Mouse (Mus musculus): ENCODE measurements around the gene Olfr1193.
"Not testable (repeated sequence)": the region's sequence is repeated elsewhere in the genome, so short reads cannot be mapped to it uniquely, and the experiment has no call there.

Gene Olfr1193

DNA sequence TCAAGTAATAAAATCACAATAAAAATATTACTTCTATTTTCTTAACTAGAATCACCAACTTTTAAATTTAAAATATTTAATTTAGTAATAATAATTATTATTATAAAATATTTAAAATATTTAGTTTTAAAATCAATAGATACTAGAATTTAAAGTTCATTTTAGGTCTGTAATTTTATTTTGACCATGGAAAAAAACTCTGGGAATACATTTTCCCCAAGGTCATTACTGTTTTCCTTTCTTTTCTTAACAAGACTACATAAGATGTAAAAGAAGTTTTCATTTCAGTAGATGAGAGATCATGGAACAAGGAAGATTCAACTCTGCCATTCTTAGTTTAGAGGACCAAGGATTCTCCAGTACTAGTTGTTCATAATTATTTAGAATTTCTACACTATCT lies at the start of gene Olfr1193:
Olfr1193 (plus strand) TSS at position 301 of the 400 bp plus-strand sequence.
- not testable (repeated sequence) for DNase-seq (ENCODE audit: low spot score)

GRCm38 (mm10) chr2:88640242-88640641 lies 35.2 kb upstream of the Olfr1193 start, which contains the start of gene Olfr1191-ps1:
Olfr1191-ps1 (plus strand) TSS chr2:88640542.
- DNase-seq (ENCODE audit: low spot score): not testable (repeated sequence)

DNA sequence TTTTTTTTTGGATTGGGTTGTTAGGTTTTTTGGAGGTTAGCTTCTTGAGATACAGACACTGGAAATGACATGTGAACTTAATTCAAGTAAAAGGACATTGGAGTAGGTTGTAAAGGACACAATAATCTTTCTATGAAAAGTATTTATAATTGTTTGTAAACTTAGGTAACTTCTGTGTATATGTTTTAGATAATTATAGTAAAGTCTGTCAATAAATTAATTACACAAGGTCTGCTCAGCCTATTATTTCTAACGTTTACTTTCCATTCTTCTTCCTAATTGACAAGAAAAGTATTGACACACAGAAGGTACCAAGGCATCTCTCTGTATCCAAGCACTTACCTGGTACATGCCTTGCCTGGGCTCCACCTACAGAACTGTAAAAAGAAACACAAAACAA lies 27.2 kb upstream of the Olfr1193 start, which contains the start of gene Olfr1192-ps1:
Olfr1192-ps1 (plus strand) TSS at position 301 of the 400 bp plus-strand sequence.
- DNase-seq (ENCODE audit: low spot score): no peak

GRCm38 (mm10) chr2:88689087-88689486 lies 13.7 kb downstream of the Olfr1193 start, which contains the start of gene Olfr1195:
Olfr1195 (minus strand) TSS chr2:88689187.
- DNase-seq (ENCODE audit: low spot score): no peak

- no peak for DNase-seq (ENCODE audit: low spot score)
Measured at GRCm38 (mm10) chr2:88704497-88704896, 29.1 kb downstream of the Olfr1193 start, which contains the start of gene Olfr1196. Olfr1196 (minus strand) TSS chr2:88704597.

Data from ovary, postnatal 14 days (tissue).